Mouse (Mus musculus): ENCODE results near the gene Dbn1. TPM values are rescaled to one million over a fixed set of nuclear protein-coding genes. Genes with fewer than 3 reads are reported as not detected.

Gene Dbn1
- total and polyA plus RNA-seq, 3 experiments, result 0.09 to 3.1 (median 0.59) TPM

DNA sequence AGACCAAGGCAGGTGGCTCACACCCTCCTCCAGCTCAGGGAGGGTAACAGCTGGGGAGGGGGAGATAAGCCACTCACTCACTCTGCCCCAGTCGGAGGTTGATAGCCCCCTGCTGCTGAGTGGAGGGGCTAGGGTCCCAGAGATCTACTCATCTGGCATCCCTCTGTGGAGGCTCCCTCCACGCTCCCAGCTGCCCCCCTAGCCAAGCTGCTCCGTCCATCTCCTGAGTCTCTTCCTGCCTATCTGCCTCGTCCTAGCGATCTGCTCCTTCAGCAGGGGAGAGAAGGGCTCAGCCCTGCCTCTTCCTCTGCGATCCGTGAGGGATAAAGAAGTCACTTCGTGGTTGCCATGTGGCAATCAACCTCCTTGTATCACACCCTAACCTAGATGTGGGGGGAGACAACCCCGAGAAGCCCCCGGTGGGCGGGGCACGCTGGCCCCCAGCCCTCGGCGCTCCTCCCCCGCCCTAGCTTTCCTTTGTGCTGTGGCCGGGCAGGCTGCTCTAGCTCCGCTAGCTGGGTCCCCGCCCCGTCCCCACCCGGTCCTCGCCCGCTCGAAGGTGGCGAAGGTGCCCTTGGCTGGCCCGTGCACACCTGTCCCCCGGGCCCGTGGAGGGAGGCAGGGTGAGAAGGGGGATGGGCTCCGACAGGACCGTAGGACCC is 864 bp downstream of the Dbn1 start:
- peak overlapping the region in 1 of 3 experiments; percentile 62 for H3K4me3 ChIP-seq (replicated peaks in 1 of 3; ENCODE audit: low read depth in 2 of 3, low read length in 2 of 3, poor library complexity in 1 of 3)
- H3K27me3 ChIP-seq (replicated peaks), result peaks cover 87% of the 10 kb centered on the region

DNA sequence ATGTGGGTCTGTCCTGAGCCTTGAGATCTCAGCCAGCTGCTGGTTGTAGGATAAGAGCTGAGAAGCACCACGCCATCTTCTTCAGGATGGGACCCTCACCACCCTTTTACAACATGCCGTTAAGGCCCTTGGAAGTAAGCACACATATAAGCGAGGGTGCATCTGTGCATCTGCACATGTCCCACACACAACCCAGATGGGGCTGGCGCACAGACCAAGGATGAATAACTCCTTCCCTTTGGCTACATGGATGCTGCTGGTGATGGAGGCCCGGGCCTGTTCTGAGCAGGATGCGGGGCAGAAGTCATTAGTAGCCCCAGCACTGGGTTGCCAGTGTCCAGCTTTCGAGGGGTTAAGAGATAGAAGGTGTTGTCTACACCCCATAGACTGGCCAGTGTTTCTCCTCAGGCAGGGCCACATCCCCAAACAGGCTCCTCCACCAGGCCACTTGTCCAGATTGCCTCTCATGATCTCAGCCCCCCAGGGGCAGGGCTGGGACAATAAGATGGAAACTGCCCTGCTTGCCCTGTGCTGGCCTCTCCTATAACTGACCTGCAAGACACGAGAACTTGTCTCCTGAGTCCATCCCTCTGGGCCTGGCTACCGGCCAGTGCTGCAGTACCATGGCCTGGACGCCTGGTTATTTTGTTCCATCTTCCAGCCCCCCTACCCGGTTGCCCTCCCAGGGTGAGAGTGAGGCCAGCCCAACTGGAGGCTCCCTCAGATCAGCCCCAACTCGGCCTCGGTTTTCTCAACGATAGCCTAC is 1.7 kb downstream of the Dbn1 start:
- no peak overlapping the region for H3K9ac ChIP-seq (ENCODE audit: insufficient read depth, low read depth)

More for the DNA sequence above, 864 bp downstream of the Dbn1 start:
- TF ChIP-seq UBTF (IDR thresholded peaks at IDR 0.05; ENCODE audit: low read depth, low read length), result no peak
- no peaks in the 10 kb centered on the region for H3K79me2 ChIP-seq (replicated peaks; ENCODE audit: control insufficient read depth, extremely low read depth, insufficient read depth, poor library complexity, severe bottlenecking)
- peak overlapping the region; percentile 87 for H3K4me2 ChIP-seq (ENCODE audit: insufficient read depth, low read depth, poor library complexity, severe bottlenecking)
- peak overlapping the region; percentile 50; the same call in 1 of the 2 replicates for H3K9ac ChIP-seq (ENCODE audit: insufficient read depth, low read depth)
- in situ Hi-C loops (cut with MboI; ENCODE audit: low pct_ligation_motif_present, low pct_unique_long_range_greater_than_20kb, low sequenced_read_pairs) (no loop called here), dilution Hi-C loops (cut with MboI; ENCODE audit: extremely low pct_ligation_motif_present, extremely low pct_unique_long_range_greater_than_20kb, low sequenced_read_pairs) (no loop called here)
- no peaks in the 10 kb centered on the region for H3K9me3 ChIP-seq (replicated peaks; ENCODE audit: low read length)
- H3K36me3 ChIP-seq (replicated peaks in 1 of 2; ENCODE audit: control insufficient read depth in 1 of 2, insufficient read depth in 1 of 2, low read length in 1 of 2), result no peaks in the 10 kb centered on the region
- H3K27ac ChIP-seq (ENCODE audit: insufficient read depth, low read depth), result no peak overlapping the region
- DNase-seq (ENCODE audit: extremely low read depth), result no peak
- H3K4me1 ChIP-seq (ENCODE audit: control insufficient read depth in 1 of 2, insufficient read depth in 2 of 2), result peaks cover 5 to 10% of the 10 kb centered on the region in 2 experiments; a peak in 3 of 4 replicates

DNA sequence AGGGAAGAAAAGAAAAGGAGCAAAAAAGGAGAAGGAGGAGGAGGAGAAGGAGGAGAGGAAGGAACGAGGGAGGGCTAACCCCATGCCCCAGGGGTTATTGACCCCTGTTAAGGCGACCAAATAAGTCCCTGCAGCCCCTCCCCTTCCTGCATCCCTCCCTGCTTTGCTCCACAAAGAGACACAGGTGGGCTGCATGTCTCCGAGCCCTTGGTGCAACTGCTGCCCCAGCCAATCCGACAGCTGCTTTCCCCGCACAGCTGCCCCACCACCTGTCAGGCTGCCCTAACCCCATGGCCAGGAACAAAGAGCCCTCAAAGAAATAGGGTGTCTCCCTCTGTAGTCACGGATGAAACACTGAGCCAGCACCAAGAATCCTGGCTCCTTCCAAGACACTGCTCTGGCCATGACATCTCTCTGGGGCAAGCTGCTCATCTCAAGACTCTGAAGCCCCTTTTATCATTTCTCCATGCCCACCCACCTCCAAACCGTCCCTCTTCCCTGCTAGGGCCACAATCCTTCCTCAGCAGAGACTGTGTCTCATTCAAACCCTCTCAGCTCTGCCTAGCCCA is 3.3 kb downstream of the Dbn1 start:
- H3K4me3 ChIP-seq (replicated peaks in 1 of 3; ENCODE audit: low read depth in 2 of 3, low read length in 2 of 3, poor library complexity in 1 of 3), result no peak overlapping the region
- no peaks in the 10 kb centered on the region for H3K36me3 ChIP-seq (replicated peaks in 1 of 2; ENCODE audit: control insufficient read depth in 1 of 2, insufficient read depth in 1 of 2, low read length in 1 of 2)
- H3K9me3 ChIP-seq (replicated peaks; ENCODE audit: low read length), result peaks cover 4% of the 10 kb centered on the region
- H3K4me2 ChIP-seq (ENCODE audit: insufficient read depth, low read depth, poor library complexity, severe bottlenecking), result no peak overlapping the region
- peaks cover 5 to 10% of the 10 kb centered on the region in 2 experiments; a peak in 3 of 4 replicates for H3K4me1 ChIP-seq (ENCODE audit: control insufficient read depth in 1 of 2, insufficient read depth in 2 of 2)
- no peak overlapping the region for H3K9ac ChIP-seq (ENCODE audit: insufficient read depth, low read depth)
- no peaks in the 10 kb centered on the region for H3K79me2 ChIP-seq (replicated peaks; ENCODE audit: control insufficient read depth, extremely low read depth, insufficient read depth, poor library complexity, severe bottlenecking)
- H3K27me3 ChIP-seq (replicated peaks), result peaks cover 95% of the 10 kb centered on the region
- DNase-seq (ENCODE audit: extremely low read depth), result no peak
- TF ChIP-seq KAT2A (IDR thresholded peaks at IDR 0.05; ENCODE audit: insufficient replicate concordance, low read length), result no peak
- no peak for TF ChIP-seq MAFK (IDR thresholded peaks at IDR 0.05; ENCODE audit: insufficient replicate concordance, low read length)
- no peak for TF ChIP-seq E2F4 (IDR thresholded peaks at IDR 0.05; ENCODE audit: insufficient replicate concordance, low read depth, low read length)
- TF ChIP-seq BHLHE40 (IDR thresholded peaks at IDR 0.05; ENCODE audit: low read depth, low read length), result no peak
- TF ChIP-seq MXI1 (IDR thresholded peaks at IDR 0.05; ENCODE audit: low read depth, low read length), result no peak
- no peak for TF ChIP-seq MAX (IDR thresholded peaks at IDR 0.05; ENCODE audit: low read length)
- TF ChIP-seq EP300 (IDR thresholded peaks at IDR 0.05; ENCODE audit: low read length), result no peak
- TF ChIP-seq IRF4 (IDR thresholded peaks at IDR 0.05; ENCODE audit: low read depth, low read length), result no peak
- TF ChIP-seq POLR2A (IDR thresholded peaks at IDR 0.05; ENCODE audit: low read depth, low read length), result no peak
- TF ChIP-seq RCOR1 (conservative IDR thresholded peaks at IDR 0.05; ENCODE audit: low read depth, low read length), result no peak
- no peak for TF ChIP-seq POLR2AphosphoS2 (IDR thresholded peaks at IDR 0.05; ENCODE audit: low read depth, low read length)
- TF ChIP-seq ZMIZ1 (IDR thresholded peaks at IDR 0.05; ENCODE audit: low read depth, low read length), result no peak
- in situ Hi-C loops (cut with MboI; ENCODE audit: low pct_ligation_motif_present, low pct_unique_long_range_greater_than_20kb, low sequenced_read_pairs), result no loop called here
- dilution Hi-C loops (cut with MboI; ENCODE audit: extremely low pct_ligation_motif_present, extremely low pct_unique_long_range_greater_than_20kb, low sequenced_read_pairs), result no loop called here
- no peak overlapping the region for H3K27ac ChIP-seq (ENCODE audit: insufficient read depth, low read depth)

More for the DNA sequence above, 1.7 kb downstream of the Dbn1 start:
- H3K4me1 ChIP-seq (ENCODE audit: control insufficient read depth in 1 of 2, insufficient read depth in 2 of 2), result peaks cover 5 to 10% of the 10 kb centered on the region in 2 experiments; a peak in 3 of 4 replicates
- H3K4me2 ChIP-seq (ENCODE audit: insufficient read depth, low read depth, poor library complexity, severe bottlenecking), result no peak overlapping the region
- H3K79me2 ChIP-seq (replicated peaks; ENCODE audit: control insufficient read depth, extremely low read depth, insufficient read depth, poor library complexity, severe bottlenecking), result no peaks in the 10 kb centered on the region
- H3K27ac ChIP-seq (ENCODE audit: insufficient read depth, low read depth), result no peak overlapping the region
- DNase-seq (ENCODE audit: extremely low read depth), result no peak
- no peak overlapping the region for H3K4me3 ChIP-seq (replicated peaks in 1 of 3; ENCODE audit: low read depth in 2 of 3, low read length in 2 of 3, poor library complexity in 1 of 3)
- H3K9me3 ChIP-seq (replicated peaks; ENCODE audit: low read length), result no peaks in the 10 kb centered on the region
- TF ChIP-seq HCFC1 (IDR thresholded peaks at IDR 0.05; ENCODE audit: low read depth, low read length) (no peak), USF1 (IDR thresholded peaks at IDR 0.05; ENCODE audit: low read depth, low read length) (no peak), ELF1 (IDR thresholded peaks at IDR 0.05; ENCODE audit: low read depth, low read length) (no peak), CTCF (conservative IDR thresholded peaks at IDR 0.05 in 1 of 2, IDR thresholded peaks at IDR 0.05 in 1 of 2; ENCODE audit: low read depth in 2 of 2, low read length in 2 of 2) (no peak), POLR2A (IDR thresholded peaks at IDR 0.05; ENCODE audit: low read depth, low read length) (no peak), MEF2A (IDR thresholded peaks at IDR 0.05; ENCODE audit: borderline replicate concordance, low read depth, low read length) (no peak), CHD1 (IDR thresholded peaks at IDR 0.05; ENCODE audit: low read depth, low read length) (no peak), NELFE (IDR thresholded peaks at IDR 0.05; ENCODE audit: low read depth, low read length) (no peak), MAX (IDR thresholded peaks at IDR 0.05; ENCODE audit: low read length) (no peak), IRF4 (IDR thresholded peaks at IDR 0.05; ENCODE audit: low read depth, low read length) (no peak)
- dilution Hi-C loops (cut with MboI; ENCODE audit: extremely low pct_ligation_motif_present, extremely low pct_unique_long_range_greater_than_20kb, low sequenced_read_pairs), result no loop called here
- peaks cover 87% of the 10 kb centered on the region for H3K27me3 ChIP-seq (replicated peaks)
- no peaks in the 10 kb centered on the region for H3K36me3 ChIP-seq (replicated peaks in 1 of 2; ENCODE audit: control insufficient read depth in 1 of 2, insufficient read depth in 1 of 2, low read length in 1 of 2)
- in situ Hi-C loops (cut with MboI; ENCODE audit: low pct_ligation_motif_present, low pct_unique_long_range_greater_than_20kb, low sequenced_read_pairs), result no loop called here
